Mouse (Mus musculus) spleen, postnatal 14 days (tissue): ENCODE data around the gene Tbx20.

Experiments used
- DNase-seq, 2 experiments: peaks; one replicate each; pipeline ENCODE4 v3.0.0; 2021 to 2022; ENCODE audit warnings: low spot score in 2 of 2

Gene Tbx20

GRCm38 (mm10) chr9:24774160-24774969, at the start of gene Tbx20:
TSS of gene Tbx20 (minus strand) at chr9:24774303.
- no peak for DNase-seq

GRCm38 (mm10) chr9:24818511-24818910, 44.4 kb upstream of the Tbx20 start:
- no peak for DNase-seq

- DNase-seq = no peak
Observed at GRCm38 (mm10) chr9:24812461-24812860, 38.4 kb upstream of the Tbx20 start.

GRCm38 (mm10) chr9:24792110-24792509, 18.0 kb upstream of the Tbx20 start:
- DNase-seq = no peak

- no peak for DNase-seq
Observed at GRCm38 (mm10) chr9:24789396-24789795, 15.3 kb upstream of the Tbx20 start.

GRCm38 (mm10) chr9:24782338-24782737, 8.2 kb upstream of the Tbx20 start:
- DNase-seq = no peak

GRCm38 (mm10) chr9:24780929-24781441, 6.9 kb upstream of the Tbx20 start:
- DNase-seq = no peak

- no peak for DNase-seq
Observed at GRCm38 (mm10) chr9:24780391-24780928, 6.4 kb upstream of the Tbx20 start.

- no peak for DNase-seq
Observed at GRCm38 (mm10) chr9:24779975-24780374, 5.9 kb upstream of the Tbx20 start.

- no peak for DNase-seq
Observed at GRCm38 (mm10) chr9:24778571-24778970, 4.5 kb upstream of the Tbx20 start.

- no peak for DNase-seq
Observed at GRCm38 (mm10) chr9:24777961-24778360, 3.9 kb upstream of the Tbx20 start.

- no peak for DNase-seq
Observed at GRCm38 (mm10) chr9:24777176-24777895, 3.2 kb upstream of the Tbx20 start.

- DNase-seq = no peak
Observed at GRCm38 (mm10) chr9:24776487-24776886, 2.4 kb upstream of the Tbx20 start.

- no peak for DNase-seq
Observed at GRCm38 (mm10) chr9:24775567-24775966, 1.5 kb upstream of the Tbx20 start.

- no peak for DNase-seq
Observed at GRCm38 (mm10) chr9:24775001-24775400, 898 bp upstream of the Tbx20 start.

GRCm38 (mm10) chr9:24773669-24774068, 434 bp downstream of the Tbx20 start:
- no peak for DNase-seq

- DNase-seq = no peak
Observed at GRCm38 (mm10) chr9:24773171-24773570, 932 bp downstream of the Tbx20 start.

- no peak for DNase-seq
Observed at GRCm38 (mm10) chr9:24772431-24773120, 1.5 kb downstream of the Tbx20 start.

GRCm38 (mm10) chr9:24771713-24772112, 2.4 kb downstream of the Tbx20 start:
- no peak for DNase-seq

- no peak for DNase-seq
Observed at GRCm38 (mm10) chr9:24770941-24771405, 3.1 kb downstream of the Tbx20 start.

GRCm38 (mm10) chr9:24770149-24770940, 3.8 kb downstream of the Tbx20 start:
- no peak for DNase-seq
